10 mouse cellular contexts compared by ENCODE assay signal in the genomic region with DNA sequence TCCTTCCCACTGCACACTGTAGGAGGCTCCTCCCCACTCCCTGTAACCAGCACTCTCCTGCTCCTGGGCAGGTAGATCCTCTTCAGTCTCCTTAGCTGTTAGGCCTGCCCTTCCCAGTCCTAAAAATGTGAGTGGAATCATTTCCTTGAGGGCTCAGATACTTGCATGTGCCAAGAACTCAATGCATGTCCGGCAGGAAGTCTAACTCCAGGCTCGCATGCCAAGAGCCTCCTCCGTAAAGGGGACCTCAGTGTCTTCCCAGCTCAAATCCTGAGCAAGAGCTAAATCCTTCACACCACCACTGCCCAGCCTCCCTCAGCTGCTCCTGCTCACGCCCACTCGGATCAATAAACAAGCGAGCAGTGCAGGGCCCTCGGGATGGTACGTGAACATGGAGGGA. TPM values are rescaled to one million over a fixed set of nuclear protein-coding genes. Genes with fewer than 3 reads are reported as not detected.
DNase-seq lines count a peak whose midpoint lies in the region; ATAC-seq lines count a peak whose summit lies in the region.
"Had no signal": no experiment of that assay in that cellular context is flagged by ENCODE, and none has a peak within 500 bp of the region (broad histone marks: within the 10 kb centered on the region; RNA-seq: fewer than 3 reads in every experiment).

No protein-coding gene starts in this region.

- no peak for ATAC-seq in kidney, embryonic 16.5 days (ENCODE audit: low FRiP score, low TSS enrichment)
- ATAC-seq in forebrain, embryonic 12.5 days (ENCODE audit: low FRiP score): no peak

- DNase-seq in kidney, adult 11 months: peak; percentile 60
- no peak for DNase-seq in kidney, adult 8-10 months
- peak; percentile 71 for DNase-seq in heart, adult 8-10 months (ENCODE audit: low spot score)
- peak; percentile 59 for DNase-seq in lung, postnatal 25 days (ENCODE audit: low spot score)
- DNase-seq in ovary, postnatal 36 days (ENCODE audit: low spot score): no peak
- DNase-seq in cerebellum, postnatal 25 days: no peak

- H3K4me2 ChIP-seq in kidney, embryonic 16.5 days (replicated peaks; ENCODE audit: low read depth, low read length): peak overlapping the region; percentile 14; the same call in 1 of the 2 replicates
- no peak overlapping the region for H3K4me2 ChIP-seq in forebrain, embryonic 12.5 days

- no peaks in the 10 kb centered on the region for H3K27me3 ChIP-seq in kidney, embryonic 16.5 days (ENCODE audit: insufficient read depth, low read length)
- peaks cover under 1% of the 10 kb centered on the region; the same call in 1 of the 2 replicates for H3K27me3 ChIP-seq in forebrain, embryonic 12.5 days

- 20% methylated on average over 8 of the region's 8 CpGs for WGBS in kidney, embryonic 16.5 days
- WGBS in forebrain, embryonic 12.5 days: 66% methylated on average over 8 of the region's 8 CpGs

- H3K4me1 ChIP-seq in kidney, embryonic 16.5 days (ENCODE audit: insufficient read depth, low read length): peaks cover 39% of the 10 kb centered on the region
- H3K4me1 ChIP-seq in forebrain, embryonic 12.5 days: peaks cover 30% of the 10 kb centered on the region

- H3K9ac ChIP-seq in kidney, embryonic 16.5 days (replicated peaks; ENCODE audit: low read length): 0 out of 2 replicates have a peak overlapping the region, but pooled peaks have one; percentile 28
- H3K9ac ChIP-seq in forebrain, embryonic 12.5 days: no peak overlapping the region

- peak overlapping the region; percentile 61 for H3K27ac ChIP-seq in kidney, embryonic 16.5 days (ENCODE audit: low read length)
- no peak overlapping the region for H3K27ac ChIP-seq in forebrain, embryonic 12.5 days

- H3K4me3 ChIP-seq in kidney, embryonic 16.5 days (ENCODE audit: low read length): no peak overlapping the region
- no peak overlapping the region for H3K4me3 ChIP-seq in forebrain, embryonic 12.5 days (replicated peaks)
- H3K4me3 ChIP-seq: myocyte had no signal

- no peaks in the 10 kb centered on the region for H3K9me3 ChIP-seq in kidney, embryonic 16.5 days (ENCODE audit: low read length)
- H3K9me3 ChIP-seq in forebrain, embryonic 12.5 days: no peaks in the 10 kb centered on the region

- peaks cover 34% of the 10 kb centered on the region for H3K36me3 ChIP-seq in kidney, embryonic 16.5 days (ENCODE audit: insufficient read depth, low read length)
- H3K36me3 ChIP-seq in forebrain, embryonic 12.5 days (replicated peaks): peaks cover 12% of the 10 kb centered on the region; the same call in 1 of the 2 replicates

RNA-seq across cellular contexts. Expression of gene Ifitm5, which starts 1.0 kb away (rescaled TPM):
- total RNA-seq in heart, adult 8-10 months (2022): under 1 TPM in 3 of 4 experiments, not detected in 1; 0.35 to 0.72 (median 0.37) TPM
- 4.2 and 5.8 TPM in 2 replicates for polyA plus RNA-seq in kidney, embryonic 16.5 days (2015; fragmentation: Nextera tagmentation; extraction: Ambion mirVana)
- 0.78 and 1.4 TPM in 2 replicates for polyA plus RNA-seq in forebrain, embryonic 12.5 days (2016; fragmentation: Nextera tagmentation; extraction: Ambion mirVana)

RNA-seq across cellular contexts. Expression of gene Gm45717, which starts 4.7 kb away (rescaled TPM):
- total RNA-seq in heart, adult 8-10 months (2022): not detected
- polyA plus RNA-seq in kidney, embryonic 16.5 days (2015; fragmentation: Nextera tagmentation; extraction: Ambion mirVana): 0.76 TPM in 1 of 2 replicates, not detected in the other
- polyA plus RNA-seq in forebrain, embryonic 12.5 days (2016; fragmentation: Nextera tagmentation; extraction: Ambion mirVana): not detected in 2 replicates
- total RNA-seq: left cerebral cortex, adult 8-10 months had no signal

RNA-seq across cellular contexts. Expression of gene Ifitm2, which starts 4.7 kb away (rescaled TPM):
- 100 to 1,000 TPM in 1 of 4 experiments, 10 to 100 TPM in 3; 86.2 to 101 (median 90.3) TPM for total RNA-seq in heart, adult 8-10 months (2022)
- polyA plus RNA-seq in kidney, embryonic 16.5 days (2015; fragmentation: Nextera tagmentation; extraction: Ambion mirVana): 991 and 995 TPM in 2 replicates
- 178 and 217 TPM in 2 replicates for polyA plus RNA-seq in forebrain, embryonic 12.5 days (2016; fragmentation: Nextera tagmentation; extraction: Ambion mirVana)

RNA-seq across cellular contexts. Expression of gene Pgghg, which starts 9.9 kb away (rescaled TPM):
- total RNA-seq in heart, adult 8-10 months (2022): 1 to 10 TPM; 3.8 to 5.3 (median 4.3) TPM
- polyA plus RNA-seq in kidney, embryonic 16.5 days (2015; fragmentation: Nextera tagmentation; extraction: Ambion mirVana): 25.3 and 26.6 TPM in 2 replicates
- polyA plus RNA-seq in forebrain, embryonic 12.5 days (2016; fragmentation: Nextera tagmentation; extraction: Ambion mirVana): 12.7 and 12.9 TPM in 2 replicates

RNA-seq across cellular contexts. Expression of gene Ifitm1, which starts 16.0 kb away (rescaled TPM):
- 1 to 10 TPM; 1.6 to 6.3 (median 5.0) TPM for total RNA-seq in heart, adult 8-10 months (2022)
- polyA plus RNA-seq in kidney, embryonic 16.5 days (2015; fragmentation: Nextera tagmentation; extraction: Ambion mirVana): 64.6 and 72.4 TPM in 2 replicates
- 5.8 and 6.2 TPM in 2 replicates for polyA plus RNA-seq in forebrain, embryonic 12.5 days (2016; fragmentation: Nextera tagmentation; extraction: Ambion mirVana)

Comparison
In these comparisons a context has a peak if more than half of its experiments do, and no peak if none do; other contexts are left out.
1. DNase-seq: peak in kidney, adult 11 months (single experiment), heart, adult 8-10 months (single experiment) and lung, postnatal 25 days (single experiment); none in kidney, adult 8-10 months (0 of 2), ovary, postnatal 36 days (single experiment) and cerebellum, postnatal 25 days (0 of 2).